Mouse (Mus musculus): ENCODE results near the gene Top3a. TPM values are rescaled to one million over a fixed set of nuclear protein-coding genes. Genes with fewer than 3 reads are reported as not detected.
"Not testable (repeated sequence)": the region's sequence is repeated elsewhere in the genome, so short reads cannot be mapped to it uniquely, and the experiment has no call there.

Gene Top3a
- 20.6 and 20.9 TPM in 2 replicates for total RNA-seq (2017)

DNA sequence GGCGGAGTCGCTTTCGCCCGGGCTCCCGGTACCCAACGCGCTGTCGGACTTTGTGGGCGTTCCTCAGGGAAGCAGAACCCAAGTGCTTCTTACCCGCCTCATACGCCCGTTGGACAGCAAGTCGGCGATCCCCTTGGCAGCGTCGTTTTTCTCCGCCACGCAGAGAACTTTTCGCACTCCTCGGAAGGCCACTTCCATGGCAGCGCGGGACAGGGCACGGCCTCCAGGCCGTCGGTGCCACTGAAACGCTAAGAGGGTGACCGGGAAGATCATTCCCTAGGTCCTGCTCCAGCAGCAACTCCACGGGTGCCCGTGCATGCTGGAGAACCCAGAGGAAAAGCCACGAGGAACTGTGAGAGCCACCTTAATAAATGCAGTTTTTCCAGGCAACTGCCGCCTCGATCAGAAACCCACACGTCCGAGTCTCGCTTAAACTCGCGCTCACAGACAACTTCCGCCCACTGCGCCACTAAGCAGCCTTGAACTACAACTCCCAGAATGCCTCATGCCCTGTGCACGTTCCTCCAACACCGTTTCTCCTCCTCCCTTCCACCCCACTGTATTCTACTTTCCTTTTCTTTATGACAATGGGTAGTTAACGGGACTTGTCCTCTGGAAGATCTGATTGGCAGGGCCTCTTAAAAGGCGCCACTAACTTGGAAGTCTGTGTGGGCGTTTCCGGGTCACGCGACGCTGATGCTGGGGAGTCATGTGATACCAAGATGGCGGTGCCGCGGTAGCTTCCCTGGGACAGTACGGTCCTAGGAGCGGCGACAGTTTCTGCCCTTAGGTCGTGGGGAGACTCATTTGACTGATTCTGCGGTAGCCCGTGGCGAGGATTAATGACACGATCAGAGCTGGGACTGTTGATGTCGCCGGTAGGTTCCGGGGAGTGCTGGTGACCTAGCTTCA is at the start of gene Top3a, which contains the start of gene Smcr8:
TSS of gene Top3a (minus strand) at position 537 of the 912 bp plus-strand sequence.
TSS of gene Smcr8 (plus strand) at position 696 of the 912 bp plus-strand sequence.
- peak; percentile 90 for ATAC-seq (ENCODE audit: extremely low read depth, insufficient number of reproducible peaks, low FRiP score, poor library complexity, severe bottlenecking)

DNA sequence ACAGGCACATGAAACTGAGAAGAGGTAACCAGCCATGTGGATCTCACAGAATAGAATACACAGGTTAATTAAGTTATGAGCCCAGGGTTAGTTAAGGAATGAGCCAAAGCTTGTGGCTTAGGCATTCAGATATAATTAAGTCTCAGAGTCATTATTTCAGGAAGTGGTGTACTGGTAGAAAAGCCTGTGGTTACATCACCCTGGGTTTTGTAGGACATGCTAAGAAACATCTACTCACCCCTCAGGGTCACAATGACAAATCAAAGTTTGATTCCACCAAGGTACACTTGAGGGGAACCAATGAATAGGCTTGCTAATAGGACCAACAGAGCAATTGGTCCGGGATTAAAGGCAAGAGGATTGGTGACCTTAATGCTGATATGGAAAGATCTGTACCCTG is 49.5 kb upstream of the Top3a start:
- ATAC-seq (ENCODE audit: extremely low read depth, insufficient number of reproducible peaks, low FRiP score, poor library complexity, severe bottlenecking): no peak

DNA sequence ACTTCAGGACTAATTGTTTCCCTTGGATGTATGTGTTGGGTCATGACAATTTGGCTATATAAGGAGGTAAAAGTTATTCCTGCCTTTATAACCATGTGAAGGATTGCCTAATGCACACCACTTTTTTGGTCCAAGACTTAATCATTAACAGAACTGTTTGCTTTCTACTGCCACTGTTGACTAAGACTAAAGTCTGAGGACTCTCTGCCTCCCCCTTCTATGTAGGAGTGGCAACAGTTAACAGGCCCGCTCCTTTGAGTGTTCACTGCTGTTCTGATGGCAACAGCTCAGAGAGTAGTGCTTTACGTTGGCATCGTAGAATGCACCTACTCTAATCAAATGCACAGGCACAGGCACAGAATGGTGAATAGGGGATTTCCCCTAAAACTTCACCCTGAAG is 48.0 kb upstream of the Top3a start:
- ATAC-seq (ENCODE audit: extremely low read depth, insufficient number of reproducible peaks, low FRiP score, poor library complexity, severe bottlenecking): no peak

DNA sequence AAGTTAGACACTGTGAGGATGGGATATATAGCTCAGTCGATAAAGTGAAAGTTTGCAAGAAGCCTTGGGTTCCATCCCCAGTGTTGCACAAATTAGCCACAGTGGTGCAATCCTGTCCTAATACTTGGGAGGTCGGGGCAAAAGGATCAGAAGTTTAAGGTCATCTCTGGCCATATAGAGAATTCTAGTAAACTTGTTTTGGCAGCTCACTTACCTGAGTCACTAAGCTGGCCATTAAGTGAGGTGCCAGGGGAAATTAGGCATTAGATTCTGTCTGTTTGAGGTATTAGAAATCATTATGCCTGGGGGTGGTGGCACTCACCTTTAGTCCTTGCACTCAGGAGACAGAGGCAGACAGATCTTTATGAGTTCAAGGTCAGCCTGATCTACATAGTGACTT is 46.6 kb upstream of the Top3a start:
- no peak for ATAC-seq (ENCODE audit: extremely low read depth, insufficient number of reproducible peaks, low FRiP score, poor library complexity, severe bottlenecking)

DNA sequence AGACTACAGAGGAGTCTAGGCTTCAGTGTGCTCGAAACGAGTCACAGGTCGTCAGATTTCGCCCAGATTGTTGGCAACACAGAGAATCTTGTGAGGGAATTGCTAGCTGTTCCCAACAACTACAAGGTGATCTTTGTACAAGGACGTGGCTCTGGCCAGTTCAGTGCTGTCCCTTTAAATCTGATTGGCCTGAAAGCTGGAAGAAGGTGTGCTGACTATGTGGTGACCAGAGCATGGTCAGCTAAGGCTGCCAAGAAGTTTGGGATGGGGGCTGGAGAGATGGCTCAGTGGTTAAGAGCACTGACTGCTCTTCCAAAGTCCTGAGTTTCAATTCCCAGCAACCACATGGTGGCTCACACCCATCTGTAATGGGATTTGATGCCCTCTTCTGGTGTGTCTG is 39.2 kb upstream of the Top3a start:
- ATAC-seq (ENCODE audit: extremely low read depth, insufficient number of reproducible peaks, low FRiP score, poor library complexity, severe bottlenecking): no peak

DNA sequence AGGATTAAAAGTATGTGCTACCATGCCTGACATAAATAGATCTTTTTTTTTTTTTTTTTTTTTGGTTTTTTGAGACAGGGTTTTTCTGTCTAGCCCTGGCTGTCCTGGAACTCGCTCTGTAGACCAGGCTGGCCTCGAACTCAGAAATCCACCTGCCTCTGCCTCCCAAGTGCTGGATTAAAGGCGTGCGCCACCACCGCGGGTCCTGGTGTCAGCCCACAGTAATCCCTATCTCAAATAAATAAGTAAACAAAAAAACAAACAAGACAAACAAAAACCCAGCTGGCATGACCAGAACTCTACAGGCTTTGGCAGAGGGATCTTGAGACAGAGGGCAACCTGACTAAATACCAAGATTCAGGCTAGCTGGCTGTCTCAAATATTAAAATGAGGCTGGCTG is 34.5 kb upstream of the Top3a start, which contains the start of gene Shmt1:
TSS of gene Shmt1 (minus strand) at position 101 of the 400 bp plus-strand sequence.
- not testable (repeated sequence) for ATAC-seq (ENCODE audit: extremely low read depth, insufficient number of reproducible peaks, low FRiP score, poor library complexity, severe bottlenecking)

DNA sequence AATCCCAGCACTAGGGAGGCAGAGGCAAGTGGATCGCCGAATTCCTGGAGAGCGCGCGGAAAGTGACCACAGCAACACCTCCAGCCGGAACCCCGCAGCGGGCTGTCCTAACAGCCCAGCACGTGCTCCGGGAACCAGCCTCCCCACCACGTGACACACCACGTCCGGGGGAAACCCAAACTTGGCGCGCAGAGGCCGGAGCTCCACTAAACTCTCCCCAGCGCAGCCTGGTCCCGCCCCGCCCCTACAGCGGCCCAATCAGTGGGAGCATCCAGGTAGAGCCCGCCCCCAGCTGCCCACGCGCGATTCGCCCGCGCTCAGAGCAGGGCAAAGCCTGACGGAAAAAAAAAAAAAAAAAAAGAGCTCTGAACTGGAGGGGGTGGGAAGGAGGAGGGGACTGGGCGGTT is 33.9 kb upstream of the Top3a start:
- ATAC-seq (ENCODE audit: extremely low read depth, insufficient number of reproducible peaks, low FRiP score, poor library complexity, severe bottlenecking): peak; percentile 98

DNA sequence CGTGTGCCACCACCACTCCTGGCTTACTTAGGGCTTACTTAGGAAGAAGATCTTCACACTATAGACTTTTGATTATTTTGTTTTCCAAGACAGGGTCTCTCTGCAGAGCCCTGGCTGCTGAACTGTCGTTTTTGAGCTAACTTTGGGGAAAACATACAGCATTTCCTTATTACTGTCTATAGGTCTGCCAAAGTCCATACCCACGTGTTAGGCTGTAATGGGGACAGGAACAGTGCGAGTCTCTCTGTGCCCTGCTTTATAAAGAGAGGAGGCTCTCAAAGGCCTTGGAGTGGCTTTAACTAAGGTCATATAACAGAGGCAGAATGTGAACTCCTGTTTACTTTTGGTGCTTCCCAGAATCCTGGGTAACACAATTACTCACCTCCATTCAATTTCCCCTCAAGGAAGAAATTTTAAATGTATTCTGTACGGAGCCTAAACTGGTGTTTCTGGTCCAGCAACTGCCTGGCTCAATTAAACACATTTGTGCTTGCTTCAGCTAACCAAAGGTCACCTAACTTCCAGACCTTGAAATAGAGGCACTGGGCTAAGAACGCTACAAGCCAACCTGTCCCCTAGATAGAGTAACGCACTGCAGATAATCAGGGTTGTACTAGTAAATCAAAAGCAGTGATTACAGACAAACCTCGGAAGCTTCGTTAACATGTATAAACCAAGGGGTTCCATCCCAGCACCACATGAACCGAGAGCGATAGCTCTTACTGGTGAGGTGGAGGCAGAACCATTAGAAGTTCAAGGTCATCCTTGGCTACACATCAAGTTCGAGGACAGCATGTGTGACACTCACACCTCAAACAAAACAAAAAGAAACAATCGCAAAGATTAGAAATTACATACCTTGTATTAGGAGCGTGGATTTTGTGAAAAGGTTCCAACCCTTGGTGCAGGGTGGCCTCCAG is 33.1 kb upstream of the Top3a start:
- no peak for ATAC-seq (ENCODE audit: extremely low read depth, insufficient number of reproducible peaks, low FRiP score, poor library complexity, severe bottlenecking)

DNA sequence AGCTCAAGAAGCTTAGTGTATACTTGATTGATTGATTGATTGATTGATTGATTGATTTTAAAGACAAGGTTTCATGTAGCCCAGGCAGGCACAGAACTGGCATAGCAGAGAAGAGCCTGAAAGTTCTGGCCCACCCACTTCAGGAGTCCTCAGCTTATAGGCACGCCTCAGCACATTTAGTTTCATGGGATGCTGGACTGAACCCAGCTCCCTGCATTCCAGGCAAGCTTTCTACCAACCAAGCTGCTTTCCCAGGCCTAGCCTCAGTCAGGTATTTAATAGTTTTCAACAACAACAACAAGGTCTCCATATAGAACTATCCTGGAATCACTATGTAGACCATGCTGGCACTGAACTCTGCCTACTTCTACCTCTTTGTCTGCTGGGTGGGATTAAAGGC is 32.4 kb upstream of the Top3a start:
- no peak for ATAC-seq (ENCODE audit: extremely low read depth, insufficient number of reproducible peaks, low FRiP score, poor library complexity, severe bottlenecking)

DNA sequence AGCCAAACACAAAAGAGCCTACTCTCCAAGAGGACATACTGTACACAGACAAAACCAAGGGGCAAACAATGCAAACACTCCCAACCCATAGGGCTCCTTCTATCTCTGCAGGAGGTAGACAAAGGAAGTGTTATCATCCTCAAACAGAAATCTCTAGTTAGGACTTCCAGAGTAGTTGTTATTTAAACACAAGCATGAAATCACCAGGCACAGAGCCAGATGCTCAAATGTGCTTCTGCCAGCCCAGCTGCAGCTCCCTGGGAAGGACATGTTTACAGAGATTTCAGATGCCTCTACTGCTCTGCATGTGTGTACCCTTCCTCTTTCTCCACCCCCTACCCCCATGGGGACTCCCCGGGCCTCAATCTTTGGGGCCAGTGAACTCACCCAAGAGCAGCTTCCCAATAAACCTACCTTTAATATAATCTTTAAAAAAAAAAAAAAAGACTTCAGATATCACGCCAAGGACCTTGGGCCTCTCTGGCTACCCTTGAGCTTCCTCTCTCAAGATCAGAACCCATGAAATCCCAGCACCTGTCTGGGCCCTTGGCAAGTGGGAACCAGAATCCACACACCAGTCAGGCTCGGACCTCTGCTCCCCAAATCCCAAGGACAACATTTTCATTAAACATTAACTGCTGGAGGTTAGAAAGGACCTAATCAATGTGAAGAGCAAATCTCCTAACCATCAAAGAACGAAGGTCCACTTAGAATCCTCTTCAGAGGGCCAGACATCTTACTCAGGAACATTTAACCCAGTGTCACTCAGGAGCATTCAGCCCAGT is 31.3 kb upstream of the Top3a start:
- no peak for ATAC-seq (ENCODE audit: extremely low read depth, insufficient number of reproducible peaks, low FRiP score, poor library complexity, severe bottlenecking)

DNA sequence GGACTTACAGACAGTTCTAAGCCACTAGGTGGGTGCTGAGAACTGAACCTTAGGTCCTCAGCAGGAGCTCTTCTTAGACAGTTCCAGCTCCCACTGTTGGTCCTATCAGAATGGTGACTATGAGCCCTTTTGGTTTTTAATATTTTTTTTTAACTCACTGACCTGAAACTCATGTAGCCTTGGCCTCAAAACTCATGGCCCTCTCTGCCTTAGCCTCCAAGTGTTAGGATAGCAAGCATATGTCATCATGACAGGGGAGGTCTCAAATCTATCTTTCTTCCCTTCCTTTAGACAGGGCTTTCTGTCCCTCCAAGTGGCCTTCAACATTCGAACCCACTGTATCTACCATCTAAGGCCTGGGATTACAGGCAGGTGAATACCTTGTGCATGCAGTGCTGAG is 23.7 kb upstream of the Top3a start:
- no peak for ATAC-seq (ENCODE audit: extremely low read depth, insufficient number of reproducible peaks, low FRiP score, poor library complexity, severe bottlenecking)

DNA sequence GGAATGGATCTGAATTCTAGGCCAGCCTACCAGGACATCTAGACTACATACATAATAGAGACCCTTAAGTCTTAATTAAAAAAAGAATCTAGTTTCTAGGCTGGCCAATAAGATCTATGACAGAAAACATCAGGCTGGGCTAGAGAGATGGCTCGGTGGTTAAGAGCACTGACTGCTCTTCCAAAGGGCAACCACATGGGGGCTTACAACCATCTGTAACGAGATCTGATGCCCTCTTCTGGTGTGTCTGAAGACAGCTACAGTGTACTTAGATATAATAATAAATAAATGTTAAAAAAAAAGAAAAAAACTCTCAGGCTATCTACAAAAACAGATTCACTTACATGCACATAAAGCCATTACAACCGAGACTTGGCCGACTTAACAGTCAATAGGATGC is 22.8 kb upstream of the Top3a start:
- ATAC-seq (ENCODE audit: extremely low read depth, insufficient number of reproducible peaks, low FRiP score, poor library complexity, severe bottlenecking): no peak

DNA sequence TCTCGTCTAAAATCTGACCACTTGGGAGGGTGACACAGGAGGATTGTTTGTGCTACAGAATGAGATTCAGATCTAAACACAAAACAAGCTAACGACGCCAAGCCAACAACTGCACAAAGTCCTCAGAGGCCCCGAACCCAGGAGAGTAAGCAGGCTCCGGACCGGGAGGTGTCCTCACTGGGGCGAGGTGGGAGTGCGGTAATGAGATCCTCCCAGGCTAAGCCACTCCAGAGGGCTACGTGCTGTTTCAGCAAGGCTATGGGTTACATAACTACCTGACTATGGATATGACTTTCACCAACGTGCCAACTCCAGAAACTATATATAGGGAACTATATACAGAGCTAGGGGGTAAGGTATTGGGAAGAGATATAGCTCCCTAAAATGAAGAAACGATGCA is 19.2 kb upstream of the Top3a start:
- ATAC-seq (ENCODE audit: extremely low read depth, insufficient number of reproducible peaks, low FRiP score, poor library complexity, severe bottlenecking): no peak

DNA sequence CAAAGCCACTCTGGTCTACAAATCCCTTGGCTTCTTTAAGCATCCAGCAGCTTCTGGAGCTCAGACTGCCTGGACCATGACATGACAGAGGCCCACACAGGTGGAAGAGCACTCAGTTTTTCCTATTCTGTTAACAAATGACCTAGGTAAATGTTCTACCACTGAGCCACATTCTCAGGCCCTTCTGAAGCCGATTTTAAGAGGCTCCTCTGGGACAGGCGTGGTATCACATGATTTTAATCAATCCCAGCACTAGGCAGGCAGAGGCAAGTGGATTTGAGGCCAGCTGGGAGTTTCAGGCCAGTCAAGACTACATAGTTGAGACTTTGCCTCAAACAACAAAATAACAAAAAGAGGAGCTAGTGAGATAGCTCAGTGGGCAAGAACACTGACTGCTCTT is 13.3 kb upstream of the Top3a start:
- ATAC-seq (ENCODE audit: extremely low read depth, insufficient number of reproducible peaks, low FRiP score, poor library complexity, severe bottlenecking): no peak

DNA sequence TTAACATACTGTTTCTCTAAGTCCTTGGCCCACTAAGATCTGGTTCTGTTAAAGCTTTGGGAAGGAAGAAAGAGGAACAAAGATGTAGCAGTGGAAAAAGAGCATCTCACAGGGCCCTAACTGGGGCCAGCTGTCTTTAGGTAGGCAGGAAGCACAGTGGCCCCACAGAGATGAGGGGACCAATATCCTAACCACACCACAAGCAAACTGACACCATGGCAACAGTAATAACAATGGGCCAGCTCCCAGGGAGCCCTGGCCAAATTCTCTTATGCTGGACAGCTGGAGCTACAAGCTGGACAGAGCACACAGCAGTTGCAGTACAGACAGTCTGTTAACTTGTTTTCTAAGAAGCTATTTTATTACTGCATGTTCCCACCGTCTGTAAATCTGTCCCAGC is 10.4 kb upstream of the Top3a start:
- no peak for ATAC-seq (ENCODE audit: extremely low read depth, insufficient number of reproducible peaks, low FRiP score, poor library complexity, severe bottlenecking)

DNA sequence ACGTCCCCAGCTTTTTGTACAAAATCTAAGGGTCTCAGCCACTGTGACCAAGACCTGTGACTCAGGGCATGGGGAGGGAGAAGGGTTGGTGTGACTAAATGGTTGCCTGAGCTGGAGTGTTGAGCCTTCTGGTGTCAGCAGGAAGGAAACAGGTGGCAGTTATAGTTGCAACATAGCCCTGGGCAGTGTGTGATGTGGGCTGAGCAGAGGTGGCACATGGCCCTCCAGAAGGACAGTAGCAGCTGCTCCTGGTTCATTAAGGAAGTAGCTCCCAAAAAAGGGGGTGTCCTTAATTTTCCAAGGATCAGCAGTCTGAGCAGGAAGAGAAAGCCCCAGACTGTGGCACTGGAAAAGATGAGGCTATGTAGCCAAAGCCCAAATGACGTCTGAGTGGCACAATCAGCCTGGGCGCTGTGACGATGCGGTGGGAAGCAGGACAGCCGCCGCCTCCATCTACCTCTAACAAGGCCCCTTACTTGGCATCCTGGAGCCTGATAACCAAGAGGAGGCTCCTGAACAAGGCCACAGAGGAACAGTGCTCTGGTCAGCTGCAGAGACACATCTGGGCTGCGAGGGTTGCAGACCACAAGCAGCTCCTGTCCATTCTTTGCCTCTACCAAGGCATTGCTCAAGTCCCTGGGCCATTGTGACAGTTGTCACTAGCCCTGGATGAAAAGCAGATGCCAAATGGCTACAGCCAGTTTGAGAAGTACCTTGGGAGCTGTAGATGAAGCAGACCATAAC is 7.2 kb upstream of the Top3a start:
- no peak for ATAC-seq (ENCODE audit: extremely low read depth, insufficient number of reproducible peaks, low FRiP score, poor library complexity, severe bottlenecking)

DNA sequence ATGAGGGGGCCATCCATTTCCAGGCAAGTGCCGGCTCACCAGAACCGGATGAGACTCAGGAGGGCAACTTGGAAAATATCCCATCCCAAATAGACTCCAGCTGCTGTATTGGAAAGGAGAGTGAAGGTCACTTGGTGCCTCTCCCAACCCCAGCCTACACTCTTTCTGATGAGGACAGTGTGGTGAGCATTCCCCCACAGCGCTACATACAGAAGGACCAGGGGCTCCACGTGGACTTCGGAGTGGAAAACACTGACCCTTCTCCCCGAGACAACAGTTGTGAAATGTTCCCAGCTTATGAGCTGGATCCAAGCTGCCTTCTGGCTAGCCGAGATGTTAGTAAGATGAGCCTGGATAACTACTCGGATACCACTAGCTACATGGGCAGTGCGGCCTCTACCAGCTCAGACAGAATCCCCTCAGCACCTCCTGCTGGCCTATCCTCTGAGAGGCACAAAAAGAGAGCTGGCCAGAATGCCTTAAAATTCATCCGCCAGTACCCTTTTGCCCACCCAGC is 2.6 kb upstream of the Top3a start:
- ATAC-seq (ENCODE audit: extremely low read depth, insufficient number of reproducible peaks, low FRiP score, poor library complexity, severe bottlenecking): no peak

DNA sequence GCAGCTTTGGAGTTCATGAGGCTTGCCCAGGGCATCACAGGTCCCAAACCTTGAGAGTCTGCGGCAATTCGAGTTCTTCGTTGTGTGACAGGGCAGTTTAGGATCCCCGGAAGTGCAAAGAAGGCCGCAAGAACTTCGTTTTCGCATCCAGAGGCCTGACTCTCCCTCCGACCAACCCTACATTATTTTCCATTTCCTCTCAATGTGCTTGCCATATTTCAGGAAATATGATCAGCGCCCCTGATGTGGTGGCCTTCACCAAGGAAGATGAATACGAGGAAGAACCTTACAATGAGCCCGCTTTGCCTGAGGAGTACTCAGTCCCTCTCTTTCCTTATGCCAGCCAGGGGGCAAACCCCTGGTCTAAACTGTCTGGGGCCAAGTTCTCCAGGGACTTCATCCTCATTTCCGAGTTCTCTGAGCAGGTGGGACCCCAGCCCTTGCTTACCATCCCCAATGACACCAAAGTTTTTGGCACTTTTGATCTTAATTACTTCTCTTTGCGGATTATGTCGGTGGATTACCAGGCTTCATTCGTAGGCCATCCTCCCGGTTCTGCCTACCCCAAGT is 721 bp upstream of the Top3a start:
- ATAC-seq (ENCODE audit: extremely low read depth, insufficient number of reproducible peaks, low FRiP score, poor library complexity, severe bottlenecking): no peak

Measured in neutrophil, adult 5-6 weeks (primary cell).